ENCODE assay signal across 13 mouse cellular contexts in genomic region chr19:9074424-9074823, GRCm38 (mm10). TPM values are rescaled to one million over a fixed set of nuclear protein-coding genes. Genes with fewer than 3 reads are reported as not detected.
A peak's percentile ranks its signal among the peaks of the same experiment; 100 is the strongest.
DNase-seq lines count a peak whose midpoint lies in the region; ATAC-seq and TF ChIP-seq lines count a peak whose summit lies in the region.
"Had no signal": no experiment of that assay in that cellular context is flagged by ENCODE, and none has a peak within 500 bp of the region (broad histone marks: within the 10 kb centered on the region; RNA-seq: fewer than 3 reads in every experiment).

No protein-coding gene starts in this region.

- no peaks in the 10 kb centered on the region for H3K9me3 ChIP-seq in heart, postnatal 0 days (replicated peaks; ENCODE audit: control insufficient read depth, low read length)
- no peaks in the 10 kb centered on the region for H3K9me3 ChIP-seq in E14TG2a.4 (ENCODE audit: low read length)
- H3K9me3 ChIP-seq in embryonic facial prominence, embryonic 15.5 days (replicated peaks) = no peaks in the 10 kb centered on the region
- H3K9me3 ChIP-seq: forebrain, embryonic 12.5 days; limb, embryonic 12.5 days; midbrain, embryonic 12.5 days had no signal

- no peak for TF ChIP-seq CTCF in heart, postnatal 0 days (IDR thresholded peaks at IDR 0.05; ENCODE audit: low read depth)
- no peak for TF ChIP-seq CTCF in E14TG2a.4 (conservative IDR thresholded peaks at IDR 0.05; ENCODE audit: low read length)

- no peak for DNase-seq in heart, postnatal 0 days (ENCODE audit: low spot score)
- DNase-seq in heart, adult 9 months (ENCODE audit: low spot score in 2 of 2) = no peak
- DNase-seq in A20 (ENCODE audit: low read depth, low spot score) = peak; percentile 21
- DNase-seq in frontal cortex, postnatal 14 days (ENCODE audit: low spot score in 2 of 2) = no peak
- no peak for DNase-seq in cerebellum, adult 9-11 months
- no peak for DNase-seq in cerebellum, adult 11-12 months
- DNase-seq: cerebellum, adult 8-10 months had no signal

- no peaks in the 10 kb centered on the region for H3K27me3 ChIP-seq in heart, postnatal 0 days (ENCODE audit: control insufficient read depth, insufficient read depth, low read length)
- no peaks in the 10 kb centered on the region for H3K27me3 ChIP-seq in E14TG2a.4 (ENCODE audit: insufficient read depth, low read length)
- no peaks in the 10 kb centered on the region for H3K27me3 ChIP-seq in embryonic facial prominence, embryonic 15.5 days
- H3K27me3 ChIP-seq: forebrain, embryonic 12.5 days; limb, embryonic 12.5 days; midbrain, embryonic 12.5 days had no signal

- no peak overlapping the region for H3K4me3 ChIP-seq in heart, postnatal 0 days (ENCODE audit: low read depth, low read length)
- H3K4me3 ChIP-seq in E14TG2a.4 (replicated peaks; ENCODE audit: low read length) = peak overlapping the region; percentile 24
- no peak overlapping the region for H3K4me3 ChIP-seq in embryonic facial prominence, embryonic 15.5 days (replicated peaks)
- H3K4me3 ChIP-seq: forebrain, embryonic 12.5 days; limb, embryonic 12.5 days; midbrain, embryonic 12.5 days had no signal

- no peak for TF ChIP-seq EP300 in heart, postnatal 0 days (IDR thresholded peaks at IDR 0.05; ENCODE audit: low read depth)

- no peaks in the 10 kb centered on the region for H3K36me3 ChIP-seq in heart, postnatal 0 days (replicated peaks; ENCODE audit: control insufficient read depth, insufficient read depth, low read length)
- no peaks in the 10 kb centered on the region for H3K36me3 ChIP-seq in E14TG2a.4 (ENCODE audit: insufficient read depth, low read length)
- no peaks in the 10 kb centered on the region for H3K36me3 ChIP-seq in embryonic facial prominence, embryonic 15.5 days
- H3K36me3 ChIP-seq: forebrain, embryonic 12.5 days; limb, embryonic 12.5 days; midbrain, embryonic 12.5 days had no signal

- H3K4me1 ChIP-seq in heart, postnatal 0 days (ENCODE audit: control insufficient read depth, insufficient read depth) = peaks cover 25% of the 10 kb centered on the region
- peaks cover 65% of the 10 kb centered on the region for H3K4me1 ChIP-seq in E14TG2a.4 (replicated peaks; ENCODE audit: low read depth, low read length)
- peaks cover 45% of the 10 kb centered on the region for H3K4me1 ChIP-seq in embryonic facial prominence, embryonic 15.5 days
- H3K4me1 ChIP-seq: limb, embryonic 12.5 days had no signal

- 72% methylated on average over 4 of the region's 4 CpGs for WGBS in heart, postnatal 0 days
- WGBS in embryonic facial prominence, embryonic 15.5 days = 70% methylated on average over 4 of the region's 4 CpGs

- H3K9ac ChIP-seq in heart, postnatal 0 days (replicated peaks; ENCODE audit: low read depth, low read length) = no peak overlapping the region
- no peak overlapping the region for H3K9ac ChIP-seq in embryonic facial prominence, embryonic 15.5 days
- H3K9ac ChIP-seq: forebrain, embryonic 12.5 days; hindbrain, embryonic 14.5 days; limb, embryonic 12.5 days; midbrain, embryonic 12.5 days had no signal

- ATAC-seq in heart, postnatal 0 days (ENCODE audit: insufficient read depth, low read depth) = no peak
- ATAC-seq in embryonic facial prominence, embryonic 15.5 days (ENCODE audit: insufficient number of reproducible peaks, low FRiP score, low TSS enrichment, low read depth) = no peak

- peak overlapping the region; percentile 76 for H3K27ac ChIP-seq in heart, postnatal 0 days (ENCODE audit: low read depth)
- H3K27ac ChIP-seq in embryonic facial prominence, embryonic 15.5 days (replicated peaks) = 0 out of 2 replicates have a peak overlapping the region, but pooled peaks have one; percentile 48
- H3K27ac ChIP-seq: forebrain, embryonic 12.5 days; hindbrain, embryonic 14.5 days; limb, embryonic 12.5 days; midbrain, embryonic 12.5 days had no signal

- H3K4me2 ChIP-seq in heart, postnatal 0 days (ENCODE audit: low read depth, low read length) = no peak overlapping the region
- H3K4me2 ChIP-seq in embryonic facial prominence, embryonic 15.5 days (replicated peaks) = no peak overlapping the region
- H3K4me2 ChIP-seq: forebrain, embryonic 12.5 days; hindbrain, embryonic 14.5 days; limb, embryonic 12.5 days; midbrain, embryonic 12.5 days had no signal

RNA-seq across cellular contexts. Expression of gene Scgb1a1, which starts 13.3 kb away (rescaled TPM):
- total RNA-seq in heart, postnatal 0 days (2014; rRNA removed; ENCODE audit: low replicate concordance) = 8.9 TPM in 1 of 2 replicates, not detected in the other
- 1.3 and 98.2 TPM in 2 replicates for polyA plus RNA-seq in heart, postnatal 0 days (2015; fragmentation: Nextera tagmentation; extraction: Ambion mirVana)
- 1.3 and 1.4 TPM in 2 replicates for polyA plus RNA-seq in embryonic facial prominence, embryonic 15.5 days (2015; fragmentation: Nextera tagmentation; extraction: Ambion mirVana)
- polyA plus RNA-seq: forebrain, embryonic 12.5 days; hindbrain, embryonic 14.5 days; limb, embryonic 12.5 days; midbrain, embryonic 12.5 days had no signal
